Mouse (Mus musculus) heart, embryonic 12.5 days (tissue): ENCODE data around the gene Riox2. TPM values are rescaled to one million over a fixed set of nuclear protein-coding genes. Genes with fewer than 3 reads are reported as not detected.

Source experiments
- ATAC-seq: fragments of 200-750 bp; cut with Nextera tagmentation; 2 replicates; pipeline ENCODE4 v1.8.0; 2017; ENCODE audit warnings: moderate TSS enrichment, moderate library complexity; ENCODE audit not compliant: insufficient number of reproducible peaks, low FRiP score
- H3K27ac ChIP-seq: fragments of 300-500 bp; sonication (generic); 2 replicates; pipeline ENCODE4 v1.5.1; 2016; ENCODE audit warnings: mild to moderate bottlenecking, moderate library complexity; ENCODE audit not compliant: poor library complexity, severe bottlenecking
- H3K27me3 ChIP-seq: fragments of 300-500 bp; sonication (generic); replicated peaks from 2 replicates; pipeline ENCODE4 v1.6.1; 2016; ENCODE audit warnings: mild to moderate bottlenecking, moderate library complexity
- H3K36me3 ChIP-seq: fragments of 300-500 bp; sonication (generic); 2 replicates; pipeline ENCODE4 v1.6.1; 2016; ENCODE audit warnings: mild to moderate bottlenecking, moderate library complexity
- H3K4me1 ChIP-seq: fragments of 300-500 bp; sonication (generic); replicated peaks from 2 replicates; pipeline ENCODE4 v1.6.1; 2016; ENCODE audit warnings: mild to moderate bottlenecking
- H3K4me2 ChIP-seq: fragments of 300-500 bp; sonication (generic); 2 replicates; pipeline ENCODE4 v1.6.1; 2016; ENCODE audit warnings: mild to moderate bottlenecking, moderate library complexity
- H3K4me3 ChIP-seq: fragments of 300-500 bp; sonication (generic); 2 replicates; pipeline ENCODE4 v1.5.1; 2016; ENCODE audit warnings: mild to moderate bottlenecking
- H3K9ac ChIP-seq: fragments of 300-500 bp; sonication (generic); 2 replicates; pipeline ENCODE4 v1.6.1; 2016; ENCODE audit warnings: mild to moderate bottlenecking, moderate library complexity
- H3K9me3 ChIP-seq: fragments of 300-500 bp; sonication (generic); replicated peaks from 2 replicates; pipeline ENCODE4 v1.6.1; 2016; ENCODE audit warnings: mild to moderate bottlenecking, moderate library complexity
- WGBS: fragments of 180-500 bp; shearing (Covaris S2); methylation state at CpG from one replicate; pipeline ENCODE4 v1.1.7; 2016; 5-methylcytosine and 5-hydroxymethylcytosine counted together
- polyA plus RNA-seq: library from polyadenylated mRNA; unstranded; fragments of >200 nt; fragmentation: Nextera tagmentation; extraction: Ambion mirVana; gene quantifications from 2 replicates; pipeline ENCODE4 v1.2.1, GENCODE M21; 2016

Riox2 gene
- polyA plus RNA-seq, 1 experiment from 2014 or later: 27.9 TPM

DNA sequence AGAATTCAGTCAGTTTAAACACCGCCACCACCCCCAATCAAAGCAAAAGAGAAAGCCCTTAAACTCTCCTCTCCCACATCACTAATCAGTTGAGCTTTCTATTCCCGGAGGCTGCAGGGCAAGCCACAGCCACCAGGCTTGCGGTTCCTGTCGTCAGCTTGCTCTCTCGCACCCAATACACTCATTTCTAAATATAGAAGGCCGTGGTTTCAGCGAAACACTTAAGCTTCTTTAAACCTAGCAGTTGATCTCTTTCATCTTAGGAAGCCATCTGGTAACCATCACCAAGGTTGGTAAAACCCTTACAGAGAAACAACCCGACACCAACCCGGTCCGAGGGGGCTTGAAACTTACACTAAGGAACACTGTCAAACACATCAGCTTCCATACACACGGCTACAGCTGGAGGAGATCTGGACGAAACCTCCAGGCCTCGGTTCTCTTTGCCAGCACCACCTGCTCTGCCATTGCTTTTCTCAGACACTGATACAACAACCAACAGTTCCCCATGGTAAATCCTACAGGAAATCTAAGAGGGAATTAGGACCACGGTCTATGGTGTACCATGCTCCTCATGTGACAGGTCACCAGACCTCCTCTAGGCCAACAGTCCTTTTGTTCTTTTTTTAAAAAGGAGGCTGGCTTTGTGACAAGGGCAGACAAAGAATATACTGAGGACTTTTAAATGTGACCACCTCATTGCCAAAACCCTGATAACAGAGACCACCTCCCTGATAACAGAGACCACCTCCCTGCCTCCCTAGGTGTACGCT, 46.1 kb downstream of the Riox2 start:
- H3K4me2 ChIP-seq: peak overlapping the region; percentile 56
- H3K4me3 ChIP-seq: no peak overlapping the region
- H3K36me3 ChIP-seq: peaks cover 23% of the 10 kb centered on the region
- H3K27me3 ChIP-seq: no peaks in the 10 kb centered on the region
- ATAC-seq: peak; percentile 79
- WGBS: 26% methylated on average over 15 of the region's 15 CpGs
- peaks cover 47% of the 10 kb centered on the region for H3K4me1 ChIP-seq
- H3K27ac ChIP-seq: peak overlapping the region; percentile 99
- H3K9ac ChIP-seq: no peak overlapping the region
- H3K9me3 ChIP-seq: no peaks in the 10 kb centered on the region

DNA sequence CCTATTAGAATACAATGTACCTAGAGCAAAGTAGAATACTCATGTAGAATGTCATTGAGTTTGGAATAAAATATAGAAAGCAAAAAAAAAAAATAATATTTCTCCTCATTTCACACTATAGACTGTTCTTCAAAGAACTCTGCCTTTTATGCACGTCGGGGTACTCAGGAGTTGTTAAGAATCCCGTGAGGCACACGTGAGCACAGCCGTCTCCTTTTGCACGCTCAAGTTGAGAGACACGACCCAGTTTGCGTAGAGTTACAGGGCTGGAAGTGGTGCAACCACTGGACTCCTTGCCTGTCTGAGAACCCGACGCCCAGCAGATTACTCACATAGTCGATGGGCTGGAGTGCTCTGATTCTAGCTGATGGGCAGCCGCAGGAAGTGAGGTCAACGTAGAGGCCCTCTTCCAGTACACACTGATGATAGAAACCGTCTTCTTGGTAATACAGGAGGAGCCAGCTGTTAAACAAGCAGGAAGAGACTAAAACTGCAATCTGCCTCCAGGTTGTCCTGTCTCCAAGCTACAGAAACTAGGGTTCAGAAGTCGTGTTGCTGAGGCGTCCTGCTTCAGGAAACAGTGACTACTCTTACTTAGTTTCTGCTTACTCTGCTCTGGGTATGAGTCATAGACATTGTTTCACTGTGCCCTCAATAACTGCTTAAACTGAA, 50.3 kb downstream of the Riox2 start:
- Histone ChIP-seq H3K4me1 (peaks cover 26% of the 10 kb centered on the region), H3K36me3 (peaks cover 20% of the 10 kb centered on the region), H3K9me3 (no peaks in the 10 kb centered on the region), H3K9ac (no peak overlapping the region), H3K4me3 (no peak overlapping the region), H3K4me2 (no peak overlapping the region), H3K27ac (no peak overlapping the region), H3K27me3 (no peaks in the 10 kb centered on the region)
- ATAC-seq: no peak
- 81% methylated on average over 16 of the region's 16 CpGs for WGBS

DNA sequence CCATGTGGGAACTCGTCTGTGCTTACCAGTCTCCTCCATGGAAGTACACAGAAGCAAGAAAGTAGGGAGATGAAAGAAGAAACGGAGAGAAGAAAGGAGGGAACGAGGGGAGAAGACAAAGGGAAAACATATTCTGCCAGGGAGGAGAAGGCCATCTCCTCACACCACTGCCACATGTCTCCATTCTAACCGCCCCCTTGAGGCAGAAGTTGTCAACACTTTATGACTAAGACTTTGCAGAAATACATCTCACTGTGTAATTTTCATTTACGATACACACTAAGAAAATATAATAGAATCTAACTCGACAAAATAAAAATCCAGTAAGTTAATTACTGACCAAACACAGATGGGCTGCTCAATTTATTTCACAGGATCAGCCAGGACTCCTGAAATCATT, 55.4 kb downstream of the Riox2 start:
- Histone ChIP-seq H3K27ac (no peak overlapping the region), H3K9me3 (no peaks in the 10 kb centered on the region), H3K27me3 (no peaks in the 10 kb centered on the region), H3K9ac (no peak overlapping the region), H3K36me3 (peaks cover 40% of the 10 kb centered on the region), H3K4me3 (no peak overlapping the region), H3K4me1 (no peaks in the 10 kb centered on the region), H3K4me2 (no peak overlapping the region)
- WGBS: 70% methylated on average over 6 of the region's 6 CpGs
- no peak for ATAC-seq

DNA sequence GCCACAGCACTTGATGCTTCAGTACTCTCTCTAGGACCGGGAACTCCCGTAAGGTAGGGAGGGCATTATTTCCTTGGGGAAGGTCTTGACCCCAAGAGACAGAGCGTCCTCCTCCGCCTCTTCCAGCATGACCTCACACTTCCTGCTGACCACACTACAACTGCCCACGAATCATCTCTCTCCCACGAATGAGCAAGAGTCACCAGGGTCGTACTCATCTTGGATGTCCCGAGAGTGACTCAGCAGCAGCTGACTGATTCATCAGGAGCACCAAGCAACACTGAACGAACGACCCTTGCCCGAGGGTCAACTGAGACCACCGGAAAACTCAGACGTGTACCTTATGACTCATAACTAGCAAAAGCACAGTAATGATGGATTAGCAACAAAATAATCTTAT, 58.0 kb downstream of the Riox2 start:
- no peak for ATAC-seq
- H3K9ac ChIP-seq: no peak overlapping the region
- WGBS: 75% methylated on average over 13 of the region's 13 CpGs
- H3K27me3 ChIP-seq: no peaks in the 10 kb centered on the region
- peaks cover 46% of the 10 kb centered on the region for H3K36me3 ChIP-seq
- H3K4me3 ChIP-seq: no peak overlapping the region
- no peak overlapping the region for H3K27ac ChIP-seq
- H3K9me3 ChIP-seq: no peaks in the 10 kb centered on the region
- H3K4me2 ChIP-seq: no peak overlapping the region
- 0 out of 2 replicates have a peak, but pooled peaks cover 8% of the 10 kb centered on the region for H3K4me1 ChIP-seq

DNA sequence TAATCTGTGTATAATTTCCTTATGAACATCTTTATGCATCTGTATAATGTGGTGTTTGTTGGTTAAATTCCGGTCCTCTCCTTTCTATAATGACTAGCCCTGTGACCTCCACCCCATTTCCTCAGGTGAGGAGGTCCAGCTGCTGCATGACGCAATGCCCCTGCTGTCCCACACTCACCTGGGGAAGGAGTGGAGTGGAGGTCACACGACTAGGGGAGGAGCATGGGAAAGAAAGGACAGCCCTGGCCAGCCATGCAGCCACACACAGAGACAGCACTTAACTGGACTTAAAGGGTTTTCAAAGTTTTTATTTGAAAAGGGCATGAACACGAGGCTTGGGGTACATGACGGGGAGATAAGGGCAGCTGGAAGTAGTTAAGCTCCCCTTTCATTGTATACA, 59.7 kb downstream of the Riox2 start:
- ATAC-seq: no peak
- Histone ChIP-seq H3K36me3 (peaks cover 56% of the 10 kb centered on the region), H3K27ac (no peak overlapping the region), H3K4me1 (0 out of 2 replicates have a peak, but pooled peaks cover 8% of the 10 kb centered on the region), H3K9ac (no peak overlapping the region), H3K9me3 (no peaks in the 10 kb centered on the region), H3K4me2 (no peak overlapping the region), H3K27me3 (no peaks in the 10 kb centered on the region), H3K4me3 (no peak overlapping the region)
- 80% methylated on average over 5 of the region's 5 CpGs for WGBS

DNA sequence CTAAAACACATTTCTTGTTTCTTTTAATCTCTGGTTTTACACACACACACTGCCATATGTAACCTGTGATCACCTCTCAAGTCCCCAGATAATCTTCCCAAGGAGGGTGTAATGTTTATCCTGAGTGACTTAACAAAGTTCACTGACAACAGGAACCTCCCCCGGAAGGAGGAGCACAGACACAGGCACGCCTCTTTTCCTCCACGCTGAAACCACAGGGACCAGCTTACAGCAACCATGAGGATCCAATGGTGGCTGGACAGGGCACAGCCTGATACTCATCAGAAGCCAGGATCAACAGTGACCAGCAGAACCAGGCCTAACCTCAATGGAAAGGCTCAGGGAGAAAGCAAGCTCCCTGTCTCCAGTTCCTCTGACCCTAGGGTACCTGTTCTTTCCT, 61.0 kb downstream of the Riox2 start:
- Histone ChIP-seq H3K4me1 (0 out of 2 replicates have a peak, but pooled peaks cover 8% of the 10 kb centered on the region), H3K9me3 (no peaks in the 10 kb centered on the region), H3K4me2 (no peak overlapping the region), H3K27me3 (no peaks in the 10 kb centered on the region), H3K9ac (no peak overlapping the region), H3K27ac (no peak overlapping the region), H3K4me3 (no peak overlapping the region), H3K36me3 (peaks cover 68% of the 10 kb centered on the region)
- WGBS: 36% methylated on average over 3 of the region's 3 CpGs
- ATAC-seq: no peak

DNA sequence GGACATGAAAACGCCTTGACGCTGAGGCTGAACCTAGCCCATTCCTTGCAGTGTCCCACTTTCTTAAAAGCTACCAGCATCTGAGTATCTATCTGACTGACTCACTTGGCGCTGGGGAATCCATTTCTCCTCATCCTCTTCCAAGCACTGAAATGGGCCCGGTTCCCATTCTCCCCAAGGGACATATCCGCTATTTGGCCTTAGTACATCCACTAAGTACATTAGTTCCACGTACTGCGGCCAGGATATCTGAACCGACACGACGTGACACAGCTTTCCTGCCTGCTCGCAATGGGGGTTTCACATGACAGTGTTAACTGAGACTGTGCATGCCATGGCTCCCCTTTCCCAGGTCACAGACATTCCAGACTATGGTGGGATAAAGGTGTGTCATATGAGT, 62.8 kb downstream of the Riox2 start:
- peaks cover 60% of the 10 kb centered on the region for H3K36me3 ChIP-seq
- ATAC-seq: no peak
- no peaks in the 10 kb centered on the region for H3K27me3 ChIP-seq
- no peak overlapping the region for H3K4me3 ChIP-seq
- 86% methylated on average over 11 of the region's 11 CpGs for WGBS
- H3K27ac ChIP-seq: no peak overlapping the region
- no peaks in the 10 kb centered on the region for H3K9me3 ChIP-seq
- no peak overlapping the region for H3K9ac ChIP-seq
- 0 out of 2 replicates have a peak, but pooled peaks cover 8% of the 10 kb centered on the region for H3K4me1 ChIP-seq
- no peak overlapping the region for H3K4me2 ChIP-seq

DNA sequence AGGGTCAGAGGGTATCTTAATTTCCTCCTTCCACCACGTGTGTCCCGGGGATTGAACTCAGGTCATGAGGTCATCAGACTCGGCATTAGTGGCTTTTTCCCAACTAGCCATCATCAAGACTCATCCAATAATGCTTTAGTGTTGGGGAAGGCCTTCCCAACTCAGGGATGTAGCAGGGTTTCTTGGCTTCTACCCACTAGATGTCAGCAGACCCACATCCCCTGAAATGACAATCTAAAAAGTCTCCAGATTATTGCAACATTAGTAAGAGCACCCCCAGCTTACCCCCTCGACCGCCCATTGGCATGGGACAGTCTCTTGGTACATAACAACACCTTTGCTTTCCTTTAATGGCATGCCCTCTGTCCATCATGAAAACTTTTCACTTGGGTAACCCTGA, 64.1 kb downstream of the Riox2 start:
- 0 out of 2 replicates have a peak, but pooled peaks cover 8% of the 10 kb centered on the region for H3K4me1 ChIP-seq
- no peak overlapping the region for H3K27ac ChIP-seq
- H3K9ac ChIP-seq: no peak overlapping the region
- ATAC-seq: no peak
- no peak overlapping the region for H3K4me3 ChIP-seq
- 67% methylated on average over 5 of the region's 5 CpGs for WGBS
- H3K36me3 ChIP-seq: peaks cover 52% of the 10 kb centered on the region
- H3K27me3 ChIP-seq: no peaks in the 10 kb centered on the region
- H3K4me2 ChIP-seq: no peak overlapping the region
- no peaks in the 10 kb centered on the region for H3K9me3 ChIP-seq

DNA sequence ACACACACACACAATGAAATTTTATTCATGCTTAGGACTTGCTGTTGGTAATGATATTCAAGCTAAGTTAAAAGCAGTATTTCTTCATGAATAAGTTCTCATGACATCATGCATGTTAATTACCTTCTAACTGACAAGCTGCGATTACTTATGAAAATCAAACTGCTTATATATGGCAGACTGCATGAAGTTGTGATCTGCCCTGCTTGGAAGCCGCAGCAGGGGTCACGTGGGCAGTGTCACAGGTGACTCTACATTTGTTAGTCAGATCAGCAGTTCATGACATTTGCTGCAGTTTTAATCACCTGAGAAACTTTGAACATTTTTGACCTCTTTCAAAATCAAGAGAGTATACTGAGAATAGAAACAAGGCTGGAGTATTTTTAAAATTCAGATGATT, 69.4 kb downstream of the Riox2 start:
- no peaks in the 10 kb centered on the region for H3K27me3 ChIP-seq
- no peaks in the 10 kb centered on the region for H3K9me3 ChIP-seq

DNA sequence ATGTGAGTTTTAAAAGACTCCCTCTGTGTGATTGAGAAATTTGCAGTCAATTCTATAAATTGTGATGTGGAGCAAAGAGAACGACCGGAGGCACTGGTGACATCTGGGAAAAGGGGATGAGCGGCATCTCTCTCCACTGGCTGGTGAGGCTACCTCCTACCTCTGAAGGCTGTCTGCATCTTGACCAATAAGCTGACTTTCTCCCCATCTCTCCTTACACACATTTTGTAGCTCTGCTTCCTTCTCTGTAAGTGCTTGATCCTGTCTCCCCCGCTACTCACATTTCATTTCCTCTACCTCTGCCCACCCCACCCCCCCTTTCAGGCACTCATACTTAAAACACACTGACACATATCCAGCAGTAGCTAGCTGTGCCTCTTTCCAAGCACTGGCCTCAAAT, 69.8 kb downstream of the Riox2 start:
- Histone ChIP-seq H3K4me1 (no peaks in the 10 kb centered on the region), H3K9me3 (no peaks in the 10 kb centered on the region), H3K4me3 (no peak overlapping the region), H3K27ac (no peak overlapping the region), H3K36me3 (peaks cover 32% of the 10 kb centered on the region), H3K27me3 (no peaks in the 10 kb centered on the region), H3K4me2 (no peak overlapping the region), H3K9ac (no peak overlapping the region)
- no peak for ATAC-seq
- 68% methylated on average over 4 of the region's 4 CpGs for WGBS

More for the DNA sequence above, 69.4 kb downstream of the Riox2 start:
- H3K9ac ChIP-seq: no peak overlapping the region
- H3K27ac ChIP-seq: no peak overlapping the region
- no peak overlapping the region for H3K4me2 ChIP-seq
- H3K4me1 ChIP-seq: no peaks in the 10 kb centered on the region
- no peak for ATAC-seq
- WGBS: 88% methylated on average over 3 of the region's 3 CpGs
- H3K4me3 ChIP-seq: no peak overlapping the region
- peaks cover 36% of the 10 kb centered on the region for H3K36me3 ChIP-seq
